Mouse (Mus musculus) heart, embryonic 11.5 days (tissue): ENCODE results near the gene Mmaa. TPM values are rescaled to one million over a fixed set of nuclear protein-coding genes. Genes with fewer than 3 reads are reported as not detected.

Experiments used
- ATAC-seq: fragments of 200-750 bp; cut with Nextera tagmentation; replicated peaks from 2 replicates; pipeline ENCODE4 v1.8.0; 2017; ENCODE audit warnings: moderate library complexity; ENCODE audit not compliant: insufficient number of reproducible peaks, low FRiP score, low TSS enrichment
- H3K27ac ChIP-seq: fragments of 300-500 bp; sonication (generic); 2 replicates; pipeline ENCODE4 v1.5.1; 2014; ENCODE audit warnings: mild to moderate bottlenecking, low read depth, low read length
- H3K27me3 ChIP-seq: fragments of 300-500 bp; sonication (generic); 2 replicates; pipeline ENCODE4 v1.6.1; 2014; ENCODE audit warnings: mild to moderate bottlenecking, low read length, mixed read lengths; ENCODE audit not compliant: control insufficient read depth, insufficient read depth
- H3K36me3 ChIP-seq: fragments of 300-500 bp; sonication (generic); 2 replicates; pipeline ENCODE4 v1.6.1; 2014; ENCODE audit warnings: mild to moderate bottlenecking, low read length, moderate library complexity, mixed read lengths; ENCODE audit not compliant: control insufficient read depth, insufficient read depth
- H3K4me1 ChIP-seq: fragments of 300-500 bp; sonication (generic); 2 replicates; pipeline ENCODE4 v1.6.1; 2014; ENCODE audit warnings: low read length; ENCODE audit not compliant: control insufficient read depth, insufficient read depth
- H3K4me2 ChIP-seq: fragments of 300-500 bp; sonication (generic); 2 replicates; pipeline ENCODE4 v1.6.1; 2014; ENCODE audit warnings: mild to moderate bottlenecking, moderate library complexity
- H3K4me3 ChIP-seq: fragments of 300-500 bp; sonication (generic); 2 replicates; pipeline ENCODE4 v1.5.1; 2014; ENCODE audit warnings: low read depth, low read length
- H3K9ac ChIP-seq: fragments of 300-500 bp; sonication (generic); 2 replicates; pipeline ENCODE4 v1.6.1; 2014; ENCODE audit warnings: mild to moderate bottlenecking, low read depth, low read length, moderate library complexity
- H3K9me3 ChIP-seq: fragments of 300-500 bp; sonication (generic); replicated peaks from 2 replicates; pipeline ENCODE4 v1.6.1; 2016; ENCODE audit warnings: low read length; ENCODE audit not compliant: control insufficient read depth
- WGBS: fragments of 180-500 bp; shearing (Covaris S2); extraction: QIAGEN DNeasy Blood & Tissue Kit; methylation state at CpG from one replicate; pipeline ENCODE4 v1.1.7; 2014; ENCODE audit not compliant: insufficient replicate concordance; 5-methylcytosine and 5-hydroxymethylcytosine counted together
- polyA plus RNA-seq: library from polyadenylated mRNA; unstranded; fragments of >200 nt; fragmentation: Nextera tagmentation; extraction: Ambion mirVana; gene quantifications from 2 replicates; pipeline ENCODE4 v1.2.1, GENCODE M21; 2014

The Mmaa gene
- polyA plus RNA-seq, 1 experiment from 2014 or later, result 9.6 TPM

DNA sequence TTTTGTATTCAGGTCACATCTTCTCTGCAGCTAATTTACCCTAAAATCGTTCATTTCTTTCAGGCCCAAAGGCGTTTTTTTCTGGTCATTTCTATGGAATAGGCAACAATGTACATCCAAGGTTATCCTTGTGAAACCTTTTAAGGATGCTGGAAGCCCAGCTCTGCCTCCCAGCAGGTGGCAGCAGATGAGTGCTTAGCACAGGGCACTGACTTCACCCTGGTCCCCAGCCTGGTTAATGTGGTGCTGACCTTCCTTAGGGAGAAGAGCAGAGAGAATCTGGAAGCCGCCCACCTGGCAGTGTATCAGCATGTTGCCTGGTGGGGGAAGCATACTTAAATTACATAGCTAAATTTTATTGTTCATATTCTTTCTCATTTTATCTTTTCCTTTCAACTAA is 3.0 kb upstream of the Mmaa start:
- H3K4me2 ChIP-seq, result no peak overlapping the region
- no peak overlapping the region for H3K27ac ChIP-seq
- peaks cover 18% of the 10 kb centered on the region for H3K4me1 ChIP-seq
- no peaks in the 10 kb centered on the region for H3K27me3 ChIP-seq
- H3K9me3 ChIP-seq, result no peaks in the 10 kb centered on the region
- H3K36me3 ChIP-seq, result no peaks in the 10 kb centered on the region
- no peak overlapping the region for H3K9ac ChIP-seq
- no peak overlapping the region for H3K4me3 ChIP-seq
- 35% methylated on average over 3 of the region's 3 CpGs for WGBS
- no peak for ATAC-seq

DNA sequence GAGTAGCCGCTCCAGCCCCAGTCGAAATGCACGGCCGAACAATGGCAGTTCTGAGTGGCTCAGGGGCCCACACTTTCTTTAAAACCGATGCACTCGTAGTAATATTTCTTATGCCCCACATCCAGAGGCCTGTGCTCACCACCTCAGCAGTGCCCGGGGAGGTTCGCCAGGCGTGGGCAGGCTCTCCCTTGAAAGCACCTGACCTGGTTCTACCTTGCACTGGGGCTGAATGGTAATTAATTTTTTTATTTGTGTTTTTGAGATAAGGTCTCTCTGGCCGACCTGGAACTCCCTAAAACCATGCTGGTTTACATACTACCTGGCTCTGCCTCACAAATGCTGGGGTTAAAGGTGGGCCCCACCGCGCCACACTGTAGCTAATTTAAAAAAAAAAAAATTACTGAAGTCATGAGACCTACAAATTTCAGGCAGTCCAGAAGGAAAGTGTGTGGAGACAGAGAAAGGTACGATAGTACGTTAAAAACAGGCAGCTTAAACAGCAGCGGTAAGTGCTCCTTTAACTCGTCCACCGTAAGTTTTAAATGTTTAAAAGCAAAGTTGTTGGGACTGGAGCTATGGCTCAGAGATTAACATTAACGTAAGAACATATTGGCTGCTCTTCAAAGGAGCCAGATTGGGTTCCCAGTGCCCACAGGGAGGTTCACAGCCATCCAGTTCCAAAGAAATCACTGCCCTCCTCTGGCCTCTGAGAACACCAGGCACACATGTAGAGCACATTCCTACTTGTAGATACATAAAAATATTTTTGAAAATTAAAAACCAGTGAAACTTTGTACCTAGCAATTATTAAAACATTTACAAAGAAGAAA is 754 bp upstream of the Mmaa start:
- WGBS, result 15% methylated on average over 18 of the region's 18 CpGs
- Histone ChIP-seq H3K36me3 (no peaks in the 10 kb centered on the region), H3K27ac (peak overlapping the region; percentile 92), H3K4me1 (peaks cover 19% of the 10 kb centered on the region), H3K9me3 (no peaks in the 10 kb centered on the region), H3K27me3 (no peaks in the 10 kb centered on the region), H3K4me3 (peak overlapping the region; percentile 64), H3K4me2 (peak overlapping the region; percentile 88), H3K9ac (peak overlapping the region; percentile 85)
- peak; percentile 7; the same call in 1 of the 2 replicates for ATAC-seq

DNA sequence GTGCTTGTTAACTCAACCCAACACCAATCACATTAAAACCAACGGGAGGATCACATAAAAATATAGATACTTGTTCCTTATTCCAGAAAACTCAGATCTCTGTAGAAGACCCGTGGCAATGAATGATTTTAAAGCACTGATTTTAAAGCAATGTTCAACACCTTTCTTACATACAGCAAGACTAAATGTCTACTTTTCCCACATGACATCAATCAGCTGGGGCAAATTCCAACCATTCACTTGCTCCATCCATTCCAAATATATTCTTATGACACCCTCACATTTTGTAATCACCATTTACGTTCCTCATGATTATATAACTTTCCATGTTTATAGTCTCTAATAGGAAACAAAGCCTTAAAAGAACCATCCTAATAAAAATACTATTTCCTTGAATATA is 896 bp downstream of the Mmaa start:
- 66% methylated on average over 3 of the region's 3 CpGs for WGBS
- no peak overlapping the region for H3K9ac ChIP-seq

DNA sequence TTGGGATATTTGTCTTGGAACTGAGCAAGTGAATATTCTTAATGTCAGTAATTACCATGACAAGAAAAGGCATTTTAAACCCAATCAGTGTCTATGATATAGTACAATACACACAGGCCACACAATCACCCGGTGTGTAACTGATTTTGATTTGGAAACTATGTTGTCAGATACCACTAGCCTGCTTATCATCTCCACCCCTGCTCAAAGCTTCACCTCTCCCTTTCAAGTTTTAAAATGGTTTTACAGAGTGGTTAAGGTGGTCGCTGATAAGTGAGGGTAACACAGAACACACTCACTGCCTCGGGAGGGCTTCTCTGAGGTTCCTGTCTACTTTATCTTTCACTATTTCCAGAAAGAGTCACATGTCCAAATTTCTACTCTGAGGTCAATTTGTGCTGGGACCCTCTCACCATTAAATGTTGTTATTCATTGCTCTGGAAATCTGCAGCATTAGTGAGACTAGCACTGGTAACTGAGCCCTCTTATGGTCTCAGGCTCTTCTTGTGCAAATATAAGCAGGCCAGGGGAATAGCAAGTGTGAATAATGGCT is 1.9 kb downstream of the Mmaa start:
- no peaks in the 10 kb centered on the region for H3K27me3 ChIP-seq
- H3K9me3 ChIP-seq, result no peaks in the 10 kb centered on the region
- peak overlapping the region; percentile 7; the same call in 1 of the 2 replicates for H3K27ac ChIP-seq
- ATAC-seq, result no peak
- no peaks in the 10 kb centered on the region for H3K36me3 ChIP-seq
- peak overlapping the region; percentile 12; the same call in 1 of the 2 replicates for H3K4me2 ChIP-seq
- H3K4me3 ChIP-seq, result no peak overlapping the region
- 39% methylated on average over 3 of the region's 3 CpGs for WGBS
- peaks cover 19% of the 10 kb centered on the region for H3K4me1 ChIP-seq
- no peak overlapping the region for H3K9ac ChIP-seq

More for the DNA sequence above, 896 bp downstream of the Mmaa start:
- no peaks in the 10 kb centered on the region for H3K9me3 ChIP-seq
- no peak for ATAC-seq
- H3K4me2 ChIP-seq, result peak overlapping the region; percentile 65
- peak overlapping the region; percentile 64 for H3K4me3 ChIP-seq
- H3K27ac ChIP-seq, result peak overlapping the region; percentile 92; the same call in 1 of the 2 replicates
- no peaks in the 10 kb centered on the region for H3K36me3 ChIP-seq
- H3K4me1 ChIP-seq, result peaks cover 19% of the 10 kb centered on the region
- no peaks in the 10 kb centered on the region for H3K27me3 ChIP-seq

DNA sequence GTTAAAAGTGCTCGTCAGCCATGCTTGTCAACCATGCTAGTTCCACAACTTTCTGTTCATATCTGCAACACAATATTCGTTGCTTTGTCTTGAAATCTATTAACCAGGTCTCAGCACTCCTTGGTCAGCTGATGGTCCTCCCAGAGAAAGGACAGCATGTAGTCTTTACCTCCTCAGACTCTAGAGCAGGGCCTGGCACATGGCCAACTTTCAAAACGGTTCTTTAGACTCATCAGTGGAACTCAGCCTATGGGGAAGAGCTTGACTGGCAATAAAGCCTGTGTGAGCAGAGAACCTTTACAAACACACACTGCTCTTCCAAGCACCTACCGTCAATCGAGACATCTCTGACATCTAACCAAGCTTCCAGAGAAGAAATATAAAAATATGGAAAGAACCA is 5.1 kb downstream of the Mmaa start:
- Histone ChIP-seq H3K36me3 (no peaks in the 10 kb centered on the region), H3K4me3 (no peak overlapping the region), H3K27me3 (no peaks in the 10 kb centered on the region), H3K4me1 (peaks cover 14% of the 10 kb centered on the region), H3K27ac (no peak overlapping the region), H3K9me3 (no peaks in the 10 kb centered on the region), H3K9ac (no peak overlapping the region), H3K4me2 (no peak overlapping the region)
- ATAC-seq, result no peak
- 74% methylated on average over 5 of the region's 5 CpGs for WGBS

DNA sequence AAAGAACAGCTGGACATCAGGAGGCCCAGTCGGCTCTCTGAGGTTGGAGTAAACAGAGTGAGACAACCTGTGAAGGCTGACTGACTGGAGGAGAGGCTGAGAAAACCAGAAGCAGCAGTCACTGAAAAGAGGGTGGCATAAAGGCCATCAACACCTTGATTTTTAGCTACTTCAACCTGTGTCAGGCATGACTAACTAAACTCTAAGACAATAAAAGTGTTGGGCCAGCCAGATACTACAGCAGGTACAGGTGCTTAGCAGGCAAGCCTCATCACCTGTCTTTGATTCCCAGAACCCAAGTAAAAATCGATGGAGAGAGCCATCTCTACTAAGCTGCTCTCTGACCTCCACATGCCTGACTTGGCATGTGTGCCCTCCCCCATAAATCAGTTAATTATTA is 6.1 kb downstream of the Mmaa start:
- WGBS, result 70% methylated on average over 2 of the region's 2 CpGs
- H3K4me2 ChIP-seq, result no peak overlapping the region
- H3K27me3 ChIP-seq, result no peaks in the 10 kb centered on the region
- H3K4me1 ChIP-seq, result peaks cover 12% of the 10 kb centered on the region
- no peak overlapping the region for H3K4me3 ChIP-seq
- H3K36me3 ChIP-seq, result no peaks in the 10 kb centered on the region
- ATAC-seq, result no peak
- H3K27ac ChIP-seq, result no peak overlapping the region
- H3K9me3 ChIP-seq, result no peaks in the 10 kb centered on the region
- H3K9ac ChIP-seq, result no peak overlapping the region

DNA sequence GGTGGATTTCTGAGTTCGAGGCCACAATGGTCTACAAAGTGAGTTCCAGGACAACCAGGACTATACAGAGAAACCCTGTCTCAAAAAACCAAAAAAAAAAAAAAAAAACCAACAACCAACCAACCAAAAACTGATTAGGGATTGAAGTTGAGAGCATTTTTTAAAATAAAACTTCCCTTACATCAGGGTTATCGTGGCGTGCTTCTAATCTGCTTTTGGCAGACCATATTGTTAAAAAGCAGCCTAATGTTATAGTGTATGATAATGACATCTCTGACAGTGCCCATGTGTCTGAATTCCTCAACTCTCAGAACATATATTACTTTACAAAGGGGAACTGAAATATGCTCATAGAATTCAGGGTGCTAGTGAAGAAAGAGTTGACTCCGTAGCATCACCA is 6.5 kb downstream of the Mmaa start:
- Histone ChIP-seq H3K27me3 (no peaks in the 10 kb centered on the region), H3K9me3 (no peaks in the 10 kb centered on the region), H3K4me2 (no peak overlapping the region), H3K36me3 (no peaks in the 10 kb centered on the region), H3K9ac (no peak overlapping the region), H3K4me3 (no peak overlapping the region), H3K27ac (no peak overlapping the region), H3K4me1 (peaks cover 8% of the 10 kb centered on the region)
- WGBS, result 90% methylated on average over 4 of the region's 4 CpGs
- no peak for ATAC-seq

DNA sequence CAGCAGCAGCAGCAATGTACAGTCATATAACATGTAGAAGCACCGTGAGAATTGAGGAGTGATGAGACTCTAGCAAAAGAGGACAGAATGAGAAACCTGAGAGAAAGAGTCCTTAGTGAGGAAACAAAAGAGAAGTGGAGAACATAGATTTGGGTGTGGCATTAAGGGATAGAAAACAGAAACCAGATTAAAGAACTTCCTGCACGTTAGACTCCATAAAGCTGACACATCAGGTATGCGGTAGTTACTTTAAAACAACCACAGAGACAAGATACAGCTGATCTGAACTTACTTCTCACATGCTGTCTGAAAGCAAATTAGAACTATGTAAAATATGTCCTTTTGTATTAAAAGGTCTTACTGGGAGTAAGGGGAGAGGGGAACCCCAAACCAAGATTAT is 8.3 kb downstream of the Mmaa start:
- H3K36me3 ChIP-seq, result no peaks in the 10 kb centered on the region
- no peaks in the 10 kb centered on the region for H3K4me1 ChIP-seq
- H3K9me3 ChIP-seq, result no peaks in the 10 kb centered on the region
- H3K4me2 ChIP-seq, result no peak overlapping the region
- H3K4me3 ChIP-seq, result no peak overlapping the region
- H3K27me3 ChIP-seq, result no peaks in the 10 kb centered on the region
- no peak overlapping the region for H3K27ac ChIP-seq
- H3K9ac ChIP-seq, result no peak overlapping the region
- ATAC-seq, result no peak
- 86% methylated on average over 3 of the region's 3 CpGs for WGBS

DNA sequence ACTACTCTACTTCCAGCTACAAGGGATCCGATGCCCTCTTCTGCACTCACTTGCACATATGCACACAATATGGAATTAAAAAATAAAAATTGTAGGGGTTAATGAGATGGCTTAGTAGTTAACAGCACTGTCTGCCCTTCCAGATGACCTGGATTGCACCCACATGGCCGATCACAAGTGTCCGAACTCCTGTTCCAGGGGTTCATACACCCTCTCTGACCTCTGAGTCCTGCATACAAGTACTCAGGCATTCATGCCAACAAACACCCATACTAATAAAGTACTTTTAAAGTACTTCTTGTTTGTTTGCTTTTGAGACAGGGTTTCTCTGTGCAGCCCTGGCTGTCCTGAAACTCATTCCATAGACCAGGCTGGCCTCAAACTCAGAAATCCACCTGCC is 10.1 kb downstream of the Mmaa start:
- H3K36me3 ChIP-seq, result no peaks in the 10 kb centered on the region

More for the DNA sequence above, 10.1 kb downstream of the Mmaa start:
- Histone ChIP-seq H3K4me1 (no peaks in the 10 kb centered on the region), H3K4me3 (no peak overlapping the region), H3K27me3 (no peaks in the 10 kb centered on the region), H3K4me2 (no peak overlapping the region), H3K27ac (no peak overlapping the region), H3K9ac (no peak overlapping the region), H3K9me3 (no peaks in the 10 kb centered on the region)
- WGBS, result 91% methylated on average over 3 of the region's 3 CpGs
- ATAC-seq, result no peak
